Mouse (Mus musculus) right cerebral cortex, postnatal 36 days (tissue): ENCODE measurements around the gene Cln6.
"Not testable (repeated sequence)": the region's sequence is repeated elsewhere in the genome, so short reads cannot be mapped to it uniquely, and the experiment has no call there.

Experiments used
- DNase-seq, 2 experiments: peaks; one replicate each; pipeline ENCODE4 v3.0.0; 2022; ENCODE audit warnings: low spot score in 2 of 2, mixed read lengths in 1 of 2

Gene Cln6

DNA sequence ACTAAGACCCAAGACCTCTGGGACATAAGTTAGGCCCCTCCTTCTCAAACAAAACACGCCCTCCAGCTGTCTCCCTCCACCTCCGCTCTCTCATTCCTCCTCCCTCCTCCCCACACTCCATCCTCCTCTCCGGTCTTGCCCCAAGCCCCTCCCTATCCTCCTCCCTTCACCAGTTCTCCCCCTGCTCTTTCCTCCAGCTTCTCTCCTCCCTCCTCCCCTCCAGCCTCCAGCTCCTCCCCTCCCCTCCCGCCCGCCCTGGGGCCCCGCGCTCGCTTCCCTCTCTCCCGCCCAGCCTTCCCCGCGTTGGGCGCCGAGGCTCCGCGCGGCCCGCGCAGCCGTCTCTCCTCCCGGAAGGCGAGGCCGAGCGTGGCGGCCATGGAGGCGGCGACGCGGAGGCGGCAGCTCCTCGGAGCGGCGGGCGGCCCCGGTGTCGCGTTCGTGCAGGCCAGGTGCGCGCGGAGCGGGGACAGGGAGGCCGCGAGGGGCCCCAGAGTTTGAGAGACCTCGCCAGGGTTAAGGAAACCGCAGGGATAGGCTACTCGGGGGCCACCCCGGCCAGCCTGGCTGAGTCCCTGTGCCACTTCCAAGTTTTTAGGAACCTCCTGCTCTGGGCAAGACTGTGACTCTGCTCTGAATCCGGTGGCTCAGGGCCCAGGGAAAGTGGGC lies at the start of gene Cln6:
Gene Cln6, plus strand, starts transcription at position 280 of the 666 bp plus-strand sequence.
- peak; percentile 52 for DNase-seq

DNA sequence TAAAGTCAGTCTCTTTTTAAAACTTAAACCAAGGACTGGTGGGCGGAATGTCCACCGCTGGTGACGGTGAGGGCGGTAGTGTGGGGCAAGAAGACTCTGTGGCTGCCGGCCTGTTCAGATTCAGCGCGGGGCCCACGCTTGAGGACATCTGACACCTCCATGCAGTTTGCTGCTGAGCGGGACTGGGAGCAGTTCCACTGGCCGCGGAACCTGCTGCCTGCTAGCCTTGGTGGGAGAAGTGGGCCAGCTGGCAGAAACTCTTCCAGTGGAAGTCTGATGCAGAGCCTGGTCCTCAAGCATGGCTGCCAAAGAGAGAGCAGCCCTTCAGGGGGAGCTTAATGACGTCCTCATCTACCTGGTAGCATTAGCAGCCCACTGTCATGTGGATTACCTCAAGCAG lies 48.7 kb upstream of the Cln6 start:
- DNase-seq, result no peak

DNA sequence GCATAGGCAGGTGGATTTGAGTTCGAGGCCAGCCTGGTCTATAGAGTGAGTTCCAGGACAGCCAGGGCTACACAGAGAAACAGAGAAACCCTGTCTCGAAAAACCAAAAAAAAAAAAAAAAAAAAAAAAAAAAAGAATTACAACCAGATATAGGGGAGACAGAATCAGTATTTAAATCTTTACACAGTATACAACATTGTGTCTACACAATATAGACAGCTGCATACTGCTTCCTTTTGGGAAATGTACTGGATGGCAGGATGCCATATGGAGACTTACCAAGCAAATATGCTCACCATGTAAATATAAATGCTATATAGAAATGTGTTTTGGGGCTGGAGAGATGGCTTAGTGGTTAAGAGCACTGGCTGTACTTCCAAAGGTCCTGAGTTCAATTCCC lies 39.4 kb upstream of the Cln6 start:
- not testable (repeated sequence) for DNase-seq

DNA sequence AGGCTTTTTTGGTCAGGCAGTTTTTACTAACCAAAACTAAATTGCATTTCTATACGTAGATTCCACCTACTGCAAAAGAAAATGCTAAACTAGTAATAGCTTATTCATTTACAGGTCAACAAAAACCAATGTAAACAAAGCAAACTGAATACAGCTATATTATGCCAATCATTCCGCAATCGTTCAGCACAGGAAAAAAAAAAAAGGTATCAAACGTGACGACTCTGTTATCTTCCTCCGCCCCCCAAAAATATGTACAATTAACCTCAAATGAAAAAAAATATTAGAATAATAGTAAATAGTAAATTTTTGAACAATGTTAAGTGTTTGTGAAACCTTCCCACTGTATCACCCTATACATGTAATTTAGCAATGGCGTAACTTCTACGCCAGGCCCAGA lies 28.5 kb upstream of the Cln6 start:
- DNase-seq, result no peak

DNA sequence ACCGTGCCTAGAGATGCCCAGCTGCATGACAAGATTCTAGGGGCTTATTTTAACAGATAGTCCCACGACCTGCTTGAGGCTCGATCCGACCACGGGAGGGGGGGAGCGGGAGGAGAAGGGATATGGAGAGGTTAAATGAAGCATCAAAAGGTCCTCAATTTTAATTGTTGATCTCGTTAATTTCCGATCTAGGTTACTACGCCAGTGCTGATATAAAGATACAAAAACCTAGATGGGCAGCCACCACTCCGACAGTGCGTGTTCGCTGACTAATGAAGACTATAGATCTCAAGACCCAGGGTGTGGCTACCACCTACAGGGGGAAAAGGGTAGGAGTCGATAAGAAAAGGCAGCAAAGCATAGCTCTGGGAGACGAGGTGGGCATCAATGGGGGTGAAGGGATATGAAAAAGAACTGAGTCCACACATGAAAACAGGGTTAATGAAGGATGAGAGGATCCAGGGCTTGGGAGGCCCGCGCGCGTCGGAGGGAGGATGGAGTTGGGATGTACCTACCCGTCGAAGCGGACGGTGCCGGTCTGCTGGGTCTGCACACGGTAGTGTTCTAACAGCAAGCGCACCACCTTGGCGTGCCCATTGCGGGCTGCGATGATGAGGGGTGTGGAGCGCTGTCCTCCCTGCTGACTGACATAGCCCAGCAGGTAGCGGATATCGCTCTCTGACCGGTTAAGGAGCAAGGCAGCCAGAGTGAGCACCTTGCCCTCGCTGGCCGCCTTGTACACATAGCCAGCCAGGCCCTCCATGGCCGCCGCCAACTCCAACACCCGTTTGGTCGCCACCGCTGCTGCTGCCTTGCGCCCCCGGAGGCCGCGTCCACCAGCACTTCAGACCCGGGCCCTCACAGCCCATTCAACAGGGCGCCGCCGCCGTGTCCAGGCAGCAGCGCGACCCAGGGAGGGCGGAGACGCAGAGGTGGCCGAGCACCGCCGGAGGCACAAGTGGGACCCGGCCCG lies 27.8 kb upstream of the Cln6 start:
- no peak for DNase-seq

DNA sequence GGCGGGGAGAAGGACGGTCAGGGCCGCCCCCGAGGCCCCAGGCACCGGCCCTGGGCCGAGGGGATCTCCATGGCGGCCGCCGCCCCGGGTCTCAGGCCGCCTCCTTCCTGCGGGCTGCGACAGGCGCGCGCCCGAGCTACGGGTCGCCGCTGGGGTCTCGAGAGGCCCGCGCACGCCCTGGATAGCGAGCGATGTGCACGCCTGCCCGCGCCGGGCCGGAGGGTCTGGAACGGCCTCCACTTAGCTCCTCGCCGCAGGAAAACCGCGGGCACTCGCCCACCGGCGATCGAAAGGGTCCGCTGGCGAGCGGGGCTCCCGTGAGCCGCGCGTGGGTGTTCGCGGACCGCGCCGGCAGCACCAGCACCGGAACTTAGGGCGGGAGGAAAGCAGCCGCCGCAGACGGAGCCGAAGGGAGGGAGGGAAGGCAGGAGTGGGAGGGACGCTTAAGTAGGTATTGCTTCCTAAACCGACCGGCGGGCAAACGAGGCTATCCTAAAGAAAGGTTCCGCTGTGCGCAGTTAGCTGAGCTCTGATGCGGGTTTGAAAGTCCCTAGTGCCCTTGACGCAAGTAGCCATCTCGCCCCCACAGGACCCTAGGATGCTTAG lies 27.0 kb upstream of the Cln6 start, which contains the start of gene Fem1b:
Gene Fem1b, minus strand, starts transcription at position 419 of the 606 bp plus-strand sequence.
- DNase-seq, result peak; percentile 83 to 86

DNA sequence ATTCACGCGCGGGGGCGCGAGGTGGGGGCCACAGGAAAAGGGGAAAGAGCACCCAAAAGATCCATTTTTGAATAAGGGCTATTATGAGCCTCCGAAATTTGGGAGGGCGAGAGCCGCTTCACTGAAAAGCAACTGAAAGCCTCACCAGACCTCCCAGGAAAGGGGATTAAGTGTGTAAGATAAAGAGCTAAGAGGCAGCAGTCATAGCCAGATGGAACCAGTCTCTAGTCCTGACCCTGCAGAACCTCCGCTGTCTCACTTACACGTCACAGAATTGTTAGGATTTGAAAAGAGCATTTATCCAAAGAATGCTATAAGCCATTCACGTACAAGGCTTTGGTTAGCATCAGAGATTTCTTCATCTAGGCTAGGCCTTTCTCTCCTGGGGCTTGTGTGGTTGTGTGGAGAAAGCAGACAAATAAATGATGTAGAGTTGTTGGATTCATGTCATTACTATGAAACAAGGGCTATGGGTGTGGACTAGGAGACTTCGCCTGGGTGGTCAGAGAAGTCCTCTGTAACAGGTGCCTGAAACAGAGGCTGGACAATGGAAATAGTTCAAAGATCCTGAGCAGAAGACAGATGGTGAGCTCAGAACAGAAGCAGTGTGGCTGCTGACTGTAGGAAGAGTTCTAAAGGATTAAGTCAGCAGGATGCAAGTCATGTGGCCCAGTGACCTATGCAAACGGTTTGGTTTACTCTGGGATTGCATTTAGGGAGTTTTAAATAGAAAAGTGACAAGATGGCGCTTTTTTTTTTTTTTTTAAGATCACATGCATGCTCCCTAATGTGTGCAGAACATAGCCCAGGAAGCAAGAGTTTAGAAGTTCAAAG lies 26.2 kb upstream of the Cln6 start:
- no peak for DNase-seq

DNA sequence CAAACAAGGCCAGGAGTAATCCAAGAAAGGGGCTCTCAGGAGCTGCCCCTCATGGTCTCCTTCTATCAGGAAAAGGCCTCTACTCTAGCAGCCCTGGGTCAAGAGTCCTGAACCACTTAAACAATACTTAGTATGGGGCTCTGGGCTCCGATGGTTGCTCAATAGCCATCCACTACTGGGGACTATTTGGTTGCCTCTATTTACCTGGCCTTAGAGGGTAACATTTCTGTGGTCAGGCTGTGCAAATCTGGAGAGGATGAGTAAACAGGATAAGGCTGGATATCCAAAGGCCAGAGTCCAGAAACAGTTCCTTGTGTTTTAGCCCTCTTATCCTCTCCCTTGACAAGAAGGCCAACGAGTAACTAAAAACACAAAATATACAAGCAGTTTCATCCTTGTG lies 23.8 kb upstream of the Cln6 start:
- DNase-seq, result no peak

DNA sequence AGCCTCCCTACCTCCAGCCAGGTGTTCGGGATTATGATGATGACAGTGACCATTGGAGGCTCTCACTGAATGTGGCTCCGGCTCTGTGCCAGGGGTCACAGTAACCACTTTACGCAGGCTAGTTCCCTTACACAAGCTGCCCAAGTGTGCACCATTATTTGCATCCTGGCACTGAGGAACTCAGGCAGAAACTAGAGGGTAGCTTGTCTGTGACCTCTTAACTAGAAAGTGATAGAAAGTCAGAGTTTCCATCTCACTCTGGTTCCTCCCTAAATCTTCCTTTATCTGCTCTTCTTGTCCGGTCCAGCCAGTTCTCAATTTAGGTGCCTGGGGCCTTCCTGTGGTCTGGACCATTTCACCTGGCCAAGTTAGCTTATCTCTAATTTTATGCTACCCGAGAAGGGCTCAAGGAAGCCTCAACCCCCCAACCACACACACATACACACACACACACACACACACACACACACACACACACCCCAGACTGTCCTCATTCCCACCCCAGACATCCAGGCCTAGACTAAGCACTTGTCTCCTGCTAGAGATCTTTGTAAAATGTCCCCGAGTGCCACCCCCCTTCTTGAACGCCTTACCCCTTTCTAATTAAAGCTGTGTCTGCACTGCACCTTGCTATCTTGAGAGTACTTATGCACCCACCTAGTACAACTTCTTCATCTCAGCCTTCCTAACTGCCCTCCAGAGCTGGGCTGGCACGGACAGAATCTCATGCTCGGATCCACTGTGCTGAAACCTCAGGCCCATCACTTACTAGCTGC lies 22.1 kb upstream of the Cln6 start:
- no peak for DNase-seq

DNA sequence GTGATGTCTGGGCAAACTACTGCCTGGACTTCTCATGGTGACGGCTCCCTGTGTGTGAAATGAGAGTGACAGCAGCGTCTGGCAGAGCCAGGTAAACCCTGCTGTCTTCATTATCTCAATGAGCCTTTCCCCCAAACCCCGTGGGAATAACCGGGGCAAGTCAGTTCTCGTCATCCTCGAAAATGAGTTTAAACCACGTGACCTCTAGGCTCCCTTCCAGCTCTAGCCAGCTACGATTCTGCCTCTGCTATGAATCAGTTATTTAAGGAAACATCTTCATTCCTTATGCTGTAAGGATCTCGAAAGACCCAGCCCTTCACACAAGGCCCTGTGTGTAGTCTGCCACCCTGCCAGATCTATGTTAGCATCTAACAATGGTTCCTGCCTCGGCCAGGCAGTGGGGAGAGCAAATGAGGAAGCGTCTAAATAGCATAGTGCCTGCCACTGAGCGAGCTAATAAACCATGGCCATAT lies 21.4 kb upstream of the Cln6 start:
- no peak for DNase-seq

DNA sequence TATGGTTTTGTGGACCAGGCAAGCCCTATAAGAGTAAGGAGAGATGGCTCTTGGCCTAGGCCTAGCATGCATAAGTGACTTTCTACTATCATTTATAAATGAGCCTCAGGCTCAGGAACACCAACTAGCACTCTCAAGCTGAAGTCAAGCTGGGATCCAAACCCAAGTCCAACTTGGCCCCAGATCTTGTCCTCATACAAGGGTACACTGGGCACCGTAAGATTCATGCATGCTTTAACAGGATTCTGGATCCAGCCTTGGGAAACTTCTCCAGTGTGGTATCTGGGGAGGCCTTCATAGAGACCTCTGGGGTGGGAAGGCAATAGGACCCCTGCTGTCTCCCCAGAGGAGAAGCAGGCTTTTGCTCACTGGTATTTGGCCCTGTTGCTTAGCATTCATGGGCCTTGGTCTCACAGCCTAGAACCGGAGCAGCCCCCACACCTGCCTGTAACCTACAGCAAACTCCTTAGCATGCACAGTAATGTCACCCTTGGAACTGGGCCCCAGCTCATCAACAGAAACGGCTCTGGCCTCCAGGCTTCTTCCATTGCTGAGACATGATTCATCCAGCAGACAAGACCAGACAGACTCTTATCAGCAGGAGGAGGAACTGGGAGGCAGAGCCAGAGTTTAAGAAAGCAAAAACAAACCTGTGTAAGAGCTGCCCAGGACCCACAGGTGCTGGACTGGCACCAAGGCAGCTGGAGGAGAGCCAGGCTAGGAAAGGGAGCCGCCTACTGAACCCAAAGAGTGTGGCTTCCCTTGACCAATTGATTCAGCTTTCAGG lies 20.6 kb upstream of the Cln6 start:
- DNase-seq, result no peak

DNA sequence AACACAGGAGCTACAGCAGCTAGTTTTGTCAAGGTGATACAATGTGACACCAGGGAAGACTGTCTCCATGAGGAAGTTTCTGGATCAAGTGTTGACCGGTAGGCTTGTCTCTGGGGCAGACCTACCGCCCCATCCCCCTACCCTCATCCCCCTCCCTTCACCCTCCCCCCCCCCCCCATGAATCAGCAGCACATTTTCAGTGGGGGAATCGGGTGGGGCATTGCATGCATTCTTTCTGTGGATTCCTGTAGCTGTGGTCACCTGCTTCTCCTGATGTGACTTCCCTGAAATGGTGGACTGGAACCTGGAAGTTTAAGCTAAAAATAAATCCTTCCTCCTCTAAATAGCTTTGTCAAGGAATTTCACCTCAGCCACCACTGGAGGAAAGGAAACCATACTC lies 19.1 kb upstream of the Cln6 start:
- DNase-seq, result no peak

DNA sequence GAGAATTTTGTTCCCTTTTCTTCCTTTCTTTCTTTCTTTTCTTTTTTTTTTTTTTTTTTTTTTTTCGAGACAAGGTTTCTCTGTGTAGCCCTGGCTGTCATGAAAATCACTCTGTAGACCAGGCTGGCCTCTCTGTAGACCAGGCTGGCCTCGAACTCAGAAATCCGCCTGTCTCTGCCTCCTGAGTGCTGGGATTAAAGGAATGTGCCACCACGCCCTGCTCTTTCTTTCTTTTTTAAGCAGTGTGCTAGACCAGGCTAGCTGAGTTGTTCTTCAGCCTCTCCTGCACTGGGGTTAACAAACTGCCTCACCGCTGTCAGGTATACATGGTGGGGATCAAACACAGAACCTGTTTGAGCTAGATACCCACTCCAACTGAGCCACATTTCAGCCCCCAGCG lies 18.7 kb upstream of the Cln6 start:
- DNase-seq, result not testable (repeated sequence)

DNA sequence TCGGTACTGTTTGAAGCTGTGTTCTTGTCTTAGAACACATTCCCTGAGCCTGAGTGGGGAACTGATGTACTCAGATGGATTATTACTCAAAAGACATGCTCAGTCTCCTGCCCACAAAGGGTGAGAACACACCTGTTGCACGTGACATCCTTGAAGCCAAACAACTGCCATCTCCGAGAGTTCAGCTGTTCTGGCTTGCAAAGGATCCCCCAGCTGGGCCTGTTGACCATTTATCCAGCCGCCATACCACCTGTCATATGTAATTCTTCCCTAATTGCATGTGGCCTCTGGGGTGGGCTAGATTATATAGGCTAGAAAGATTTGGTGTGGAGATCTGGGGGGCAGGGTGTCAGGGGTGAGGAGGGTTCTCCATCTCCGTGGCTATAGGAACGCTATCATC lies 17.8 kb upstream of the Cln6 start:
- DNase-seq, result no peak

DNA sequence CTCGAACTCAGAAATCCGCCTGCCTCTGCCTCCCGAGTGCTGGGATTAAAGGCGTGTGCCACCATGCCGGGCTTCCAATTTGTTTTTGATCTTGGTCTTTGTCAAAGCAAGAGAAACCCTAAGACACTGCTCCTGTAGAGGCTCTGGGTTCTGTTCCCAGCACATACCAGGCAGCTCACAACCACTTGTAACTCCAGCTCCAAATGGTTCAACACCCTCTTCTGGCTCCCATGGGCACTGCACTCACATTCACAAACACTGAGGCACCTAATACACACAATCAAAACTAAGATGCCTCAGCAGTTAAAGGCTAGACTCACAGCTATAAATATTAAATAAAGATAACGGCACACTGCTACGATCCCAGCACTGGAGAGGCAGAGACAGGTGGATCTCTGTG lies 16.8 kb upstream of the Cln6 start:
- no peak for DNase-seq

DNA sequence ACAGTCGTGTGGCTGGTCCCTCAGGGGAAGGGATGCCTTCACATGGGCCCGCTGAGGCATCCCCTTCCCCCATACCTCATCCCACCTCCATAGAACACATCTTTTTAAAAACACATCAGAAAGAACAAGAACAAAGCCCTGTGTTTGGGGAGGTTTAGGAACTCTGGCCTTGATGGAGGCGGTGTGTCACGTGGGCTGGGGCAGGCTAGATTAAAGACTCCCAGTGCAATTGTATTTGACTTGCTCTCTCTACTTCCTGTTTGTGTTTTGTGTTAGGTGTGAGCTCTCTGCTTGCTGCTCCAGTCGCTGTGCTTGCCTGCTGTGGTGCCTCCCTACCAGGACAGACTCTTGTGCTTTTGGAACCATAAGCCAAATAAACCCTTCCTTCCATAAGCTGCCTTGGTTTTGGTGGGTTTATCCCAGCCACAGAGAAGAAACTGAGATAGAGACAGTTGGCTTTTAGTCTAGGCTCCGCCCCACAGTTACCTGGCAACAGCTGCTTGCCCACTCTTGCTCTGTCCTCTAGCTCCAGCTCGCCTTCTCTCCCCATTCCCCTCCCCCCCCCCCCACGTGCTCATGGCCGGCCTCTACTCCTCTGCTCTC lies 12.7 kb upstream of the Cln6 start:
- no peak for DNase-seq

DNA sequence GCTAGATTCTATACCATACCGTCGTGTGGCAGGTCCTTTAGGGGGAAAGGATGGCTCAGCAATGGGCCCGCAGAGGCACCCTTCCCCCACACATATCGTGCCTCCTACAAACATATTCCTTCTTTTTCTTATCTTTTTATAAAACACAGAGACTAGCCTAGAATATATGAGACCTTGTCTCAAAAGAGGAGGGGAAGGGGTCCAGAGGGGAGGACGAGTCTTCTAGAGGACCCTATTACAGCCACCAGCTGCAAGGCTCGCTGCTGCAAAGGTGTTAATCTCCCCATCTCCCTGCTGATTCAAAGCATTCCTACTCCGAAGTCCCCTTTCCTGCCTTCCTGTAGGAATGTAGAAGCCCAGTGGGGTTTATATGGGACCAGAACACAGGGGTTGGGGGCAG lies 12.1 kb upstream of the Cln6 start:
- no peak for DNase-seq

DNA sequence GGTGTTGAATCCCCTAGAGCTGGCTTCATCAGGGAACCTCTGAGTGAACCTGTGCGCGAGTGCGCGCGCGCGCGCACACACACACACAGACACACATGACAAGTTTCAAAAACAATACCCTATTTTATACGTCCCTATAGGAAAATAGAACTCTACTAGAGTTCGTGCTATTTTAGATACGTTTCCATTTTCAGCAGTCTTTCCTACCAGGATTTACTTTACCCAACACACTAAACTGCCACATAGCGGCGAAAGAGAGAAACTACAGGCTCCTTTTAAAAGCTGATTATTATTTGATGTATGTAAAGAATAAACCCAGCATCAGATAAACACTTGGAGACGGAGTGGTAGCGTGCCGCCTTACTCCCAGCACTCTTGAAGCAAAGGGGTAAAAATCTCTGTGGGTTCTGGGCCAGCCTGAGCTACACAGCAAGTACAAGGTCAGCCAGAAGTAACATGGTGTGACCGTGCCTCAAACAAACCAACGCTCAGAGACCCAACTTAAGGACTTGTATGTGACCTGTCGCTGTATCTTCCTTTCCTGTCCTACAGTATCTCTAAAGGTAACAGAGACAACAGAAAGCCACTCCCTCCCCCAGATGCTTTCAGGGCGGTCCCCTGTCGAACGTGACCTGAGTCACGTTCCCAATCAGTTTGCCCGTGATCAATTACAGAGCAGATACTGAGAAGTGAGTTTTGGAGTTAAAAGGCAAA lies 10.5 kb upstream of the Cln6 start:
- DNase-seq, result peak in 1 of 2 experiments; percentile 24

DNA sequence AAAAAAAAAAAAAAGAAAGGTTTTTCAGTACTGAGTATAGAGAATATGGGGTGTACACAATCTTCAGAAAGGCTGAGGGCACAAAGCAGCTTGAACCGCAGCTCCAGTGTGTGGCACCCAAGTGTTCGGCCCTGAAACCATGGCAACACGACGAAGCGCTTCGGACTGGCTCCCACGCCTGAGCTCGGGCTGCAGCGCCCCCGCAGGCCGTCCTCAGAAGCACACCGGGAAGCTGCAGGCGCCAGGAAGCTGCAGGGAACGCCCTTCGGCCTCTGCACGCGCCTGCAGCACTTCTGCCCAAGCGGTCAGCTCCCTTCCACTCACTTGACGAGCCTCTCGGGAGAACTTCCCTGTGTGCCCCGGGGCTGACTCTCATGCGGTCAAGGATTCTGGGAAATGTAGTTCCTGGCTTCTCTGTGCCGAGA lies 9.9 kb upstream of the Cln6 start:
- DNase-seq, result peak; percentile 91 to 94
